In genomic region chr2:60880789-60881570, GRCm38 (mm10) we compare ENCODE assay signal across 8 mouse cellular contexts.
DNase-seq lines count a peak whose midpoint lies in the region; ATAC-seq and TF ChIP-seq lines count a peak whose summit lies in the region.

No protein-coding gene starts in this region.

- peaks cover 37% of the 10 kb centered on the region for H3K27me3 ChIP-seq in erythroblast, embryonic 14.5 days (ENCODE audit: control insufficient read depth)
- no peaks in the 10 kb centered on the region for H3K27me3 ChIP-seq in heart, embryonic 15.5 days
- no peaks in the 10 kb centered on the region for H3K27me3 ChIP-seq in neural tube, embryonic 15.5 days (replicated peaks)

- TF ChIP-seq CTCF in lung, adult 2 months (IDR thresholded peaks at IDR 0.05; ENCODE audit: insufficient read depth, low read length), result no peak

- peaks cover 50% of the 10 kb centered on the region for H3K4me1 ChIP-seq in erythroblast, embryonic 14.5 days (ENCODE audit: control insufficient read depth)
- H3K4me1 ChIP-seq in heart, embryonic 15.5 days (replicated peaks), result peaks cover 67% of the 10 kb centered on the region
- peaks cover 45% of the 10 kb centered on the region for H3K4me1 ChIP-seq in lung, adult 2 months (ENCODE audit: control insufficient read depth, insufficient read depth, low read length)
- peaks cover 42% of the 10 kb centered on the region for H3K4me1 ChIP-seq in neural tube, embryonic 15.5 days

- under 1% methylated on average over 80 of the region's 104 CpGs for WGBS in heart, embryonic 15.5 days
- WGBS in lung, adult 2 months, result 2% methylated on average over 83 of the region's 104 CpGs
- WGBS in neural tube, embryonic 15.5 days, result under 1% methylated on average over 57 of the region's 104 CpGs

- peaks cover 15% of the 10 kb centered on the region for H3K36me3 ChIP-seq in erythroblast, embryonic 14.5 days (ENCODE audit: control insufficient read depth)
- no peaks in the 10 kb centered on the region for H3K36me3 ChIP-seq in heart, embryonic 15.5 days
- no peaks in the 10 kb centered on the region for H3K36me3 ChIP-seq in neural tube, embryonic 15.5 days

- H3K4me3 ChIP-seq in erythroblast, embryonic 14.5 days (replicated peaks), result peak overlapping the region; percentile 92
- H3K4me3 ChIP-seq in heart, embryonic 15.5 days, result peak overlapping the region; percentile 69
- H3K4me3 ChIP-seq in lung, adult 2 months (replicated peaks; ENCODE audit: extremely low read depth, low read depth, low read length), result peak overlapping the region; percentile 85
- H3K4me3 ChIP-seq in neural tube, embryonic 15.5 days (replicated peaks), result peak overlapping the region; percentile 86

- peak overlapping the region; percentile 92 for H3K27ac ChIP-seq in heart, embryonic 15.5 days
- H3K27ac ChIP-seq in neural tube, embryonic 15.5 days (replicated peaks), result peak overlapping the region; percentile 86

- H3K9me3 ChIP-seq in erythroblast, embryonic 14.5 days (ENCODE audit: control insufficient read depth, low read length), result no peaks in the 10 kb centered on the region
- H3K9me3 ChIP-seq in heart, embryonic 15.5 days (replicated peaks), result no peaks in the 10 kb centered on the region
- H3K9me3 ChIP-seq in neural tube, embryonic 15.5 days (replicated peaks), result no peaks in the 10 kb centered on the region

- ATAC-seq in heart, embryonic 15.5 days (replicated peaks; ENCODE audit: insufficient number of reproducible peaks, insufficient read depth, low FRiP score, low read depth), result peak; percentile 92
- peak; percentile 92 for ATAC-seq in neural tube, embryonic 15.5 days (ENCODE audit: low FRiP score)

- TF ChIP-seq POLR2A in lung, adult 2 months (IDR thresholded peaks at IDR 0.05; ENCODE audit: borderline replicate concordance, extremely low read depth, low read depth, low read length), result no peak; the same call in 1 of the 2 replicates

- DNase-seq in CD4-positive helper T cell, adult 2 months (ENCODE audit: low read depth, low spot score), result peak; percentile 82
- DNase-seq in brain, adult 2 months (ENCODE audit: low read depth, low spot score), result peak; percentile 69
- DNase-seq in kidney, postnatal 14 days, result peak; percentile 87
- peak; percentile 77 for DNase-seq in lung, adult 2 months
- peak; percentile 49 for DNase-seq in testis, postnatal 14 days (ENCODE audit: low spot score)

- peak overlapping the region; percentile 79 for H3K9ac ChIP-seq in heart, embryonic 15.5 days
- peak overlapping the region; percentile 88 for H3K9ac ChIP-seq in neural tube, embryonic 15.5 days (replicated peaks)

- peak overlapping the region; percentile 95 for H3K4me2 ChIP-seq in heart, embryonic 15.5 days
- H3K4me2 ChIP-seq in neural tube, embryonic 15.5 days, result peak overlapping the region; percentile 74

Comparison
In these comparisons a context has a peak if more than half of its experiments do, and no peak if none do; other contexts are left out.
1. Peak in every context shown above with its lines: DNase-seq, ATAC-seq, H3K4me3 ChIP-seq and H3K27ac ChIP-seq.